Mouse (Mus musculus) kidney, embryonic 15.5 days (tissue): ENCODE measurements around the gene Mrgprb2. TPM values are rescaled to one million over a fixed set of nuclear protein-coding genes. Genes with fewer than 3 reads are reported as not detected.

Source experiments
- ATAC-seq: fragments of 200-750 bp; cut with Nextera tagmentation; replicated peaks from 2 replicates; pipeline ENCODE4 v1.8.0; 2017; ENCODE audit warnings: moderate TSS enrichment; ENCODE audit not compliant: low FRiP score
- H3K27ac ChIP-seq: fragments of 300-500 bp; sonication (generic); 2 replicates; pipeline ENCODE4 v1.5.1; 2015; ENCODE audit warnings: mild to moderate bottlenecking, inconsistent platforms
- H3K27me3 ChIP-seq: fragments of 300-500 bp; sonication (generic); 2 replicates; pipeline ENCODE4 v1.6.1; 2015; ENCODE audit warnings: inconsistent platforms
- H3K36me3 ChIP-seq: fragments of 300-500 bp; sonication (generic); 2 replicates; pipeline ENCODE4 v1.6.1; 2015; ENCODE audit warnings: inconsistent platforms
- H3K4me1 ChIP-seq: fragments of 300-500 bp; sonication (generic); 2 replicates; pipeline ENCODE4 v1.6.1; 2015; ENCODE audit warnings: inconsistent platforms
- H3K4me2 ChIP-seq: fragments of 300-500 bp; sonication (generic); 2 replicates; pipeline ENCODE4 v1.6.1; 2015; ENCODE audit warnings: moderate library complexity, mild to moderate bottlenecking, inconsistent platforms
- H3K4me3 ChIP-seq: fragments of 300-500 bp; sonication (generic); replicated peaks from 2 replicates; pipeline ENCODE4 v1.5.1; 2015; ENCODE audit warnings: mild to moderate bottlenecking, inconsistent platforms
- H3K9ac ChIP-seq: fragments of 300-500 bp; sonication (generic); 2 replicates; pipeline ENCODE4 v1.6.1; 2015; ENCODE audit warnings: mild to moderate bottlenecking, inconsistent platforms
- H3K9me3 ChIP-seq: fragments of 300-500 bp; sonication (generic); replicated peaks from 2 replicates; pipeline ENCODE4 v1.6.1; 2016; ENCODE audit warnings: inconsistent platforms
- polyA plus RNA-seq: library from polyadenylated mRNA; unstranded; fragments of >200 nt; fragmentation: Nextera tagmentation; extraction: Ambion mirVana; gene quantifications from 2 replicates; pipeline ENCODE4 v1.2.1, GENCODE M21; 2015

Gene Mrgprb2
- polyA plus RNA-seq: not detected in 2 replicates

GRCm38 (mm10) chr7:48557986-48558385 is at the start of gene Mrgprb2:
Gene Mrgprb2, minus strand, starts transcription at chr7:48558086.
- Histone ChIP-seq H3K4me2 (no peak within 1 kb of the TSS), H3K36me3 (no peaks in the 10 kb centered on the region), H3K4me3 (no peak within 1 kb of the TSS), H3K9me3 (no peaks in the 10 kb centered on the region), H3K4me1 (no peaks in the 10 kb centered on the region), H3K9ac (no peak within 1 kb of the TSS), H3K27me3 (no peaks in the 10 kb centered on the region), H3K27ac (no peak within 1 kb of the TSS)
- ATAC-seq: no peak

Other genes with a start within 250 kb of the Mrgprb2 start
- gene Mrgprb8, start 169.6 kb downstream of the Mrgprb2 start, polyA plus RNA-seq: not detected in 2 replicates
- not detected in 2 replicates for gene Mrgprb1, start 101.7 kb downstream of the Mrgprb2 start, polyA plus RNA-seq
- not detected in 2 replicates for gene Mrgprx2, start 58.8 kb downstream of the Mrgprb2 start, polyA plus RNA-seq
- not detected in 2 replicates for gene Mrgprb3, start 85.7 kb upstream of the Mrgprb2 start, polyA plus RNA-seq
- gene Zdhhc13, start 230.9 kb upstream of the Mrgprb2 start, polyA plus RNA-seq: 39.3 and 43.5 TPM in 2 replicates